Mouse (Mus musculus): ENCODE results near the gene Uqcrq. TPM values are rescaled to one million over a fixed set of nuclear protein-coding genes. Genes with fewer than 3 reads are reported as not detected.

The Uqcrq gene
- total RNA-seq, 1 experiment = 76.9 TPM

GRCm38 (mm10) chr11:53453031-53453430, 22.4 kb upstream of the Uqcrq start:
- no peak for DNase-seq (ENCODE audit: low read depth, low spot score)
- no peak overlapping the region for H3K9ac ChIP-seq (ENCODE audit: insufficient read depth, low read depth, low read length, poor library complexity, severe bottlenecking)
- no peak for TF ChIP-seq ZC3H11A (IDR thresholded peaks at IDR 0.05; ENCODE audit: borderline replicate concordance, low read depth, low read length)
- no peak for TF ChIP-seq HCFC1 (IDR thresholded peaks at IDR 0.05; ENCODE audit: borderline replicate concordance, insufficient read depth, low read length)
- TF ChIP-seq CHD2 (IDR thresholded peaks at IDR 0.05; ENCODE audit: low read depth, low read length) = no peak
- no peak for TF ChIP-seq MAFK (IDR thresholded peaks at IDR 0.05; ENCODE audit: insufficient read depth, low read depth, low read length)
- TF ChIP-seq ZNF384 (IDR thresholded peaks at IDR 0.05; ENCODE audit: low read depth, low read length) = no peak
- no peak overlapping the region for H3K4me3 ChIP-seq (ENCODE audit: insufficient read depth in 1 of 2, low read depth in 1 of 2, low read length in 2 of 2, poor library complexity in 1 of 2, severe bottlenecking in 1 of 2)
- no peak overlapping the region for H3K27ac ChIP-seq (ENCODE audit: insufficient read depth, low read depth, low read length, poor library complexity, severe bottlenecking)
- H3K36me3 ChIP-seq (ENCODE audit: control insufficient read depth, insufficient read depth, low read length, poor library complexity, severe bottlenecking) = no peaks in the 10 kb centered on the region
- H3K4me1 ChIP-seq (ENCODE audit: control insufficient read depth in 2 of 2, insufficient read depth in 2 of 2, low read length in 2 of 2, poor library complexity in 1 of 2) = no peaks in the 10 kb centered on the region
- no peaks in the 10 kb centered on the region for H3K9me3 ChIP-seq (ENCODE audit: control insufficient read depth, insufficient read depth, low read depth, low read length)
- in situ Hi-C loops (cut with MboI; ENCODE audit: low sequenced_read_pairs in 2 of 2, unreplicated experiment in 2 of 2) = no loop called here

GRCm38 (mm10) chr11:53452396-53452795, 21.8 kb upstream of the Uqcrq start:
- no peak for DNase-seq (ENCODE audit: low read depth, low spot score)
- no peak overlapping the region for H3K4me3 ChIP-seq (ENCODE audit: insufficient read depth in 1 of 2, low read depth in 1 of 2, low read length in 2 of 2, poor library complexity in 1 of 2, severe bottlenecking in 1 of 2)
- H3K4me1 ChIP-seq (ENCODE audit: control insufficient read depth in 2 of 2, insufficient read depth in 2 of 2, low read length in 2 of 2, poor library complexity in 1 of 2) = no peaks in the 10 kb centered on the region
- no peaks in the 10 kb centered on the region for H3K36me3 ChIP-seq (ENCODE audit: control insufficient read depth, insufficient read depth, low read length, poor library complexity, severe bottlenecking)
- no peak overlapping the region for H3K9ac ChIP-seq (ENCODE audit: insufficient read depth, low read depth, low read length, poor library complexity, severe bottlenecking)
- TF ChIP-seq CHD2 (IDR thresholded peaks at IDR 0.05; ENCODE audit: low read depth, low read length) (no peak), MAFK (IDR thresholded peaks at IDR 0.05; ENCODE audit: insufficient read depth, low read depth, low read length) (no peak), HCFC1 (IDR thresholded peaks at IDR 0.05; ENCODE audit: borderline replicate concordance, insufficient read depth, low read length) (no peak), ZC3H11A (IDR thresholded peaks at IDR 0.05; ENCODE audit: borderline replicate concordance, low read depth, low read length) (no peak), ZNF384 (IDR thresholded peaks at IDR 0.05; ENCODE audit: low read depth, low read length) (no peak)
- in situ Hi-C loops (cut with MboI; ENCODE audit: low sequenced_read_pairs in 2 of 2, unreplicated experiment in 2 of 2) = no loop called here
- no peaks in the 10 kb centered on the region for H3K9me3 ChIP-seq (ENCODE audit: control insufficient read depth, insufficient read depth, low read depth, low read length)
- no peak overlapping the region for H3K27ac ChIP-seq (ENCODE audit: insufficient read depth, low read depth, low read length, poor library complexity, severe bottlenecking)

GRCm38 (mm10) chr11:53451361-53451760, 20.7 kb upstream of the Uqcrq start:
- H3K9me3 ChIP-seq (ENCODE audit: control insufficient read depth, insufficient read depth, low read depth, low read length) = no peaks in the 10 kb centered on the region
- in situ Hi-C loops (cut with MboI; ENCODE audit: low sequenced_read_pairs in 2 of 2, unreplicated experiment in 2 of 2) = no loop called here
- TF ChIP-seq ZNF384 (IDR thresholded peaks at IDR 0.05; ENCODE audit: low read depth, low read length) (no peak), CHD2 (IDR thresholded peaks at IDR 0.05; ENCODE audit: low read depth, low read length) (no peak), MAFK (IDR thresholded peaks at IDR 0.05; ENCODE audit: insufficient read depth, low read depth, low read length) (no peak), HCFC1 (IDR thresholded peaks at IDR 0.05; ENCODE audit: borderline replicate concordance, insufficient read depth, low read length) (no peak), ZC3H11A (IDR thresholded peaks at IDR 0.05; ENCODE audit: borderline replicate concordance, low read depth, low read length) (no peak)

GRCm38 (mm10) chr11:53450070-53450705, 19.6 kb upstream of the Uqcrq start:
- TF ChIP-seq ZNF384 (IDR thresholded peaks at IDR 0.05; ENCODE audit: low read depth, low read length) (no peak), MAFK (IDR thresholded peaks at IDR 0.05; ENCODE audit: insufficient read depth, low read depth, low read length) (no peak), CHD2 (IDR thresholded peaks at IDR 0.05; ENCODE audit: low read depth, low read length) (no peak), ZC3H11A (IDR thresholded peaks at IDR 0.05; ENCODE audit: borderline replicate concordance, low read depth, low read length) (no peak), HCFC1 (IDR thresholded peaks at IDR 0.05; ENCODE audit: borderline replicate concordance, insufficient read depth, low read length) (no peak)
- Histone ChIP-seq H3K27ac (ENCODE audit: insufficient read depth, low read depth, low read length, poor library complexity, severe bottlenecking) (no peak overlapping the region), H3K9me3 (ENCODE audit: control insufficient read depth, insufficient read depth, low read depth, low read length) (no peaks in the 10 kb centered on the region), H3K4me1 (ENCODE audit: control insufficient read depth in 2 of 2, insufficient read depth in 2 of 2, low read length in 2 of 2, poor library complexity in 1 of 2) (peaks cover 0 to 5% of the 10 kb centered on the region in 2 experiments; a peak in 1 of 4 replicates), H3K9ac (ENCODE audit: insufficient read depth, low read depth, low read length, poor library complexity, severe bottlenecking) (no peak overlapping the region), H3K4me3 (ENCODE audit: insufficient read depth in 1 of 2, low read depth in 1 of 2, low read length in 2 of 2, poor library complexity in 1 of 2, severe bottlenecking in 1 of 2) (no peak overlapping the region), H3K36me3 (ENCODE audit: control insufficient read depth, insufficient read depth, low read length, poor library complexity, severe bottlenecking) (no peaks in the 10 kb centered on the region)
- DNase-seq (ENCODE audit: low read depth, low spot score) = no peak
- in situ Hi-C loops (cut with MboI; ENCODE audit: low sequenced_read_pairs in 2 of 2, unreplicated experiment in 2 of 2) = no loop called here

More at GRCm38 (mm10) chr11:53451361-53451760, 20.7 kb upstream of the Uqcrq start:
- Histone ChIP-seq H3K4me3 (ENCODE audit: insufficient read depth in 1 of 2, low read depth in 1 of 2, low read length in 2 of 2, poor library complexity in 1 of 2, severe bottlenecking in 1 of 2) (no peak overlapping the region), H3K9ac (ENCODE audit: insufficient read depth, low read depth, low read length, poor library complexity, severe bottlenecking) (no peak overlapping the region), H3K36me3 (ENCODE audit: control insufficient read depth, insufficient read depth, low read length, poor library complexity, severe bottlenecking) (no peaks in the 10 kb centered on the region), H3K4me1 (ENCODE audit: control insufficient read depth in 2 of 2, insufficient read depth in 2 of 2, low read length in 2 of 2, poor library complexity in 1 of 2) (no peaks in the 10 kb centered on the region), H3K27ac (ENCODE audit: insufficient read depth, low read depth, low read length, poor library complexity, severe bottlenecking) (no peak overlapping the region)
- DNase-seq (ENCODE audit: low read depth, low spot score) = no peak

Data from ES-E14 (cell line).